Mouse (Mus musculus): ENCODE measurements around the gene Ifi35. TPM values are rescaled to one million over a fixed set of nuclear protein-coding genes. Genes with fewer than 3 reads are reported as not detected.
A peak's percentile ranks its signal among the peaks of the same experiment; 100 is the strongest.

Gene Ifi35
- polyA plus RNA-seq (2012; rRNA removed) (14.0 and 17.2 TPM in 2 replicates), polyA plus RNA-seq (2014; fragmentation: Nextera tagmentation; extraction: Ambion mirVana) (21.3 and 22.1 TPM in 2 replicates)

DNA sequence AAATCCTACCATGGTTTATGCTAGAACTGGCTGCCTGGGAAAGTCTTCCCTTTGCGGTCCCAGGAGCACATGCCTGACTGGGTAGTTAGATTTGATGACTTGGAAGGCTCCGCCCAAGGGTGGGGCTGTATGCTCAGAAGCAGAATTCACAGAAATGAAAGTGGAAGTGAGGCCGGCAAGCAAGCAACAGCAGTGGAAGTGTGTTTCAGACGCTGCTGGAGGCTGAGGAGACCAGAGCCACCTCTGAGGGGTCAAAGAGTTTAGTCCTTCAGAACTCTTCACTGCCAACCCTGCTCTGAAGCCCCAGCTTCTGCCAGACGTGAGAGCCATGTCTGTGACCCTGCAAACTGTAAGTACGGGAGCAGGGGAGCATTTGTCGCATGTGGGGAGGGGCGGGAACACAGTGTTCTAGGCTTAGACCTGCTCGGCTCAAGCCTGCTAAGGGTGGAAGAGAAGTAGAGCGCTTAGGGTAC is at the start of gene Ifi35:
Gene Ifi35 (plus strand): TSS at position 134 of the 473 bp plus-strand sequence.
- H3K36me3 ChIP-seq (replicated peaks; ENCODE audit: control insufficient read depth, insufficient read depth, low read depth): peaks cover 23% of the 10 kb centered on the region
- H3K27ac ChIP-seq: peak within 1 kb of the TSS; percentile 95
- peak within 1 kb of the TSS; percentile 90 for H3K9ac ChIP-seq (replicated peaks)
- TF ChIP-seq EP300 (IDR thresholded peaks at IDR 0.05; ENCODE audit: low read depth) (no peak), CTCF (IDR thresholded peaks at IDR 0.05; ENCODE audit: low read depth) (no peak)
- peak within 1 kb of the TSS; percentile 78 for H3K4me2 ChIP-seq (ENCODE audit: low read depth)
- DNase-seq (ENCODE audit: low read depth in 3 of 3, low spot score in 3 of 3) (peak; percentile 85 to 91 (median 86)), ATAC-seq (ENCODE audit: insufficient read depth) (peak; percentile 83)
- 2% methylated on average over 10 of the region's 10 CpGs for WGBS (ENCODE audit: insufficient replicate concordance)
- H3K4me1 ChIP-seq (replicated peaks; ENCODE audit: control insufficient read depth in 2 of 2, insufficient read depth in 2 of 2, low read length in 1 of 2): peaks cover 13 to 37% of the 10 kb centered on the region in 2 experiments
- H3K4me3 ChIP-seq (ENCODE audit: insufficient read depth in 1 of 2, low read depth in 2 of 2, low read length in 2 of 2): peak within 1 kb of the TSS; percentile 90 to 96
- H3K9me3 ChIP-seq (ENCODE audit: control insufficient read depth, low read length): no peaks in the 10 kb centered on the region
- H3K27me3 ChIP-seq (ENCODE audit: control insufficient read depth, insufficient read depth, low read length): no peaks in the 10 kb centered on the region

DNA sequence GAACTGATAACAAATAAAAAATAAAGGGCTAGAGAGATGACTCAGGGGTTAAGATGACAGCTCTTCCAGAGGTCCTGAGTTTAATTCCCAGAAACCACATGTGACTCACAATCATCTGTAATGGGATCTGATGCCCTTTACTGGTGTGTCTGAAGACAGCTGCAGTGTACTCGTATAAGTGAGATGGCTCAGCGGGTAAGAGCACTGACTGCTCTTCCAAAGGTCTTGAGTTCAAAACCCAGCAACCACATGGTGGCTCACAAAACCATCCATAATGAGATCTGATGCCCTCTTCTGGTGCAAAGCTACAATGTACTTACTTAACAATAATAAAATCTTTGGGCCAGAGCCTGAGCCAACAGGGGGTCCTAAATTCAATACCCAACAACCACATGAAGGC is 32.9 kb upstream of the Ifi35 start:
- peaks cover 21% of the 10 kb centered on the region for H3K36me3 ChIP-seq (replicated peaks; ENCODE audit: control insufficient read depth, insufficient read depth, low read depth)
- DNase-seq (ENCODE audit: low read depth in 3 of 3, low spot score in 3 of 3) (no peak), ATAC-seq (ENCODE audit: insufficient read depth) (no peak)
- no peak overlapping the region for H3K4me3 ChIP-seq (ENCODE audit: insufficient read depth in 1 of 2, low read depth in 2 of 2, low read length in 2 of 2)
- H3K27me3 ChIP-seq (ENCODE audit: control insufficient read depth, insufficient read depth, low read length): no peaks in the 10 kb centered on the region
- no peak overlapping the region for H3K9ac ChIP-seq (replicated peaks)
- H3K9me3 ChIP-seq (ENCODE audit: control insufficient read depth, low read length): no peaks in the 10 kb centered on the region
- WGBS (ENCODE audit: insufficient replicate concordance): 89% methylated on average over 2 of the region's 2 CpGs
- no peak overlapping the region for H3K4me2 ChIP-seq (ENCODE audit: low read depth)
- 0 out of 2 replicates have a peak, but pooled peaks have one; percentile 8 for TF ChIP-seq CTCF (IDR thresholded peaks at IDR 0.05; ENCODE audit: low read depth)
- TF ChIP-seq EP300 (IDR thresholded peaks at IDR 0.05; ENCODE audit: low read depth): no peak
- H3K27ac ChIP-seq: no peak overlapping the region
- H3K4me1 ChIP-seq (replicated peaks; ENCODE audit: control insufficient read depth in 2 of 2, insufficient read depth in 2 of 2, low read length in 1 of 2): peaks cover 0 to 4% of the 10 kb centered on the region in 2 experiments; a peak in 3 of 4 replicates

GRCm38 (mm10) chr11:101416433-101417100 is 31.6 kb upstream of the Ifi35 start:
- peak overlapping the region; percentile 92 for H3K9ac ChIP-seq (replicated peaks)
- DNase-seq (ENCODE audit: low read depth in 3 of 3, low spot score in 3 of 3) (peak; percentile 43 to 55 (median 54)), ATAC-seq (ENCODE audit: insufficient read depth) (peak; percentile 57)
- H3K27ac ChIP-seq: peak overlapping the region; percentile 44
- peak overlapping the region; percentile 81 to 95 for H3K4me3 ChIP-seq (ENCODE audit: insufficient read depth in 1 of 2, low read depth in 2 of 2, low read length in 2 of 2)
- under 1% methylated on average over 11 of the region's 11 CpGs for WGBS (ENCODE audit: insufficient replicate concordance)
- H3K36me3 ChIP-seq (replicated peaks; ENCODE audit: control insufficient read depth, insufficient read depth, low read depth): peaks cover 14% of the 10 kb centered on the region
- TF ChIP-seq EP300 (IDR thresholded peaks at IDR 0.05; ENCODE audit: low read depth) (no peak), CTCF (IDR thresholded peaks at IDR 0.05; ENCODE audit: low read depth) (no peak)
- peak overlapping the region; percentile 98 for H3K4me2 ChIP-seq (ENCODE audit: low read depth)
- no peaks in the 10 kb centered on the region for H3K27me3 ChIP-seq (ENCODE audit: control insufficient read depth, insufficient read depth, low read length)
- no peaks in the 10 kb centered on the region for H3K9me3 ChIP-seq (ENCODE audit: control insufficient read depth, low read length)
- peaks cover 0 to 4% of the 10 kb centered on the region in 2 experiments; a peak in 3 of 4 replicates for H3K4me1 ChIP-seq (replicated peaks; ENCODE audit: control insufficient read depth in 2 of 2, insufficient read depth in 2 of 2, low read length in 1 of 2)

- peaks cover 0 to 4% of the 10 kb centered on the region in 2 experiments; a peak in 3 of 4 replicates for H3K4me1 ChIP-seq (replicated peaks; ENCODE audit: control insufficient read depth in 2 of 2, insufficient read depth in 2 of 2, low read length in 1 of 2)
These were observed 30.9 kb upstream of the Ifi35 start, which contains the start of gene Aarsd1 for GRCm38 (mm10) chr11:101417101-101417855. Aarsd1 (minus strand) TSS chr11:101417615.

More at GRCm38 (mm10) chr11:101417101-101417855, 30.9 kb upstream of the Ifi35 start, which contains the start of gene Aarsd1:
- 0 out of 2 replicates have a peak, but pooled peaks have one; percentile 2 for TF ChIP-seq CTCF (IDR thresholded peaks at IDR 0.05; ENCODE audit: low read depth)
- TF ChIP-seq EP300 (IDR thresholded peaks at IDR 0.05; ENCODE audit: low read depth): no peak; the same call in 1 of the 2 replicates
- H3K9ac ChIP-seq (replicated peaks): peak within 1 kb of the TSS; percentile 92
- peak; percentile 79 for ATAC-seq (ENCODE audit: insufficient read depth)
- H3K36me3 ChIP-seq (replicated peaks; ENCODE audit: control insufficient read depth, insufficient read depth, low read depth): peaks cover 7% of the 10 kb centered on the region
- peak within 1 kb of the TSS; percentile 98 for H3K4me2 ChIP-seq (ENCODE audit: low read depth)
- peak within 1 kb of the TSS; percentile 50 for H3K27ac ChIP-seq
- H3K27me3 ChIP-seq (ENCODE audit: control insufficient read depth, insufficient read depth, low read length): no peaks in the 10 kb centered on the region
- H3K4me3 ChIP-seq (ENCODE audit: insufficient read depth in 1 of 2, low read depth in 2 of 2, low read length in 2 of 2): peak within 1 kb of the TSS; percentile 81 to 95
- 1% methylated on average over 45 of the region's 45 CpGs for WGBS (ENCODE audit: insufficient replicate concordance)
- DNase-seq (ENCODE audit: low read depth in 3 of 3, low spot score in 3 of 3): peak; percentile 64 to 71 (median 66)
- H3K9me3 ChIP-seq (ENCODE audit: control insufficient read depth, low read length): no peaks in the 10 kb centered on the region

Data from liver, embryonic 14.5 days (tissue).